Mouse (Mus musculus): ENCODE measurements at regions not wholly inside any gene's neighbourhood (a gene's known extent, or its start where the extent isn't known, plus 50 kb on each side); places are given as distances from the start of the nearest gene placed in this dataset.

DNA sequence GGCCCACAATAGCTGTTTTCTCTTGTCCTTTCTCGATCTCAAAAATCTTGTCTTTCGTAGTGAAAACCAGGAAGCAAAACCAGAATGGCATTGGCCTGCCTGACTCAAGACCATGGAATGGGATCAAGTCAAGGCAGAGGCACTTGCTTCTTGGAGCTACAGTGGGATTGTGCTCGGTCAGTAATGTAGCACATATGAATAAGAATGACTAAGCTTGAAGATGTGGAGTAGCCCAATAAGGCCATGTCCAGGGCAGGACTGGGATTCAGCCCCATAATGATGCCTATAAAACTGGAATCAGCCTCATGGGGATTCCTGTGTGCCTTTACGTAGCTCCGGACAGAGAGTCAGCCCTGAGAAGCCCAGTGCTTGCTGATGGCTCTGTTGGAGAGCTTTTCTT is 347.2 kb upstream of the Ubash3b start:
- Histone ChIP-seq H3K4me3 (no peak overlapping the region), H3K27ac (no peak overlapping the region)
- no peak for DNase-seq
- TF ChIP-seq CTCF (IDR thresholded peaks at IDR 0.05), result no peak
- intact Hi-C loops (cut with DNase I), result no loop called here

DNA sequence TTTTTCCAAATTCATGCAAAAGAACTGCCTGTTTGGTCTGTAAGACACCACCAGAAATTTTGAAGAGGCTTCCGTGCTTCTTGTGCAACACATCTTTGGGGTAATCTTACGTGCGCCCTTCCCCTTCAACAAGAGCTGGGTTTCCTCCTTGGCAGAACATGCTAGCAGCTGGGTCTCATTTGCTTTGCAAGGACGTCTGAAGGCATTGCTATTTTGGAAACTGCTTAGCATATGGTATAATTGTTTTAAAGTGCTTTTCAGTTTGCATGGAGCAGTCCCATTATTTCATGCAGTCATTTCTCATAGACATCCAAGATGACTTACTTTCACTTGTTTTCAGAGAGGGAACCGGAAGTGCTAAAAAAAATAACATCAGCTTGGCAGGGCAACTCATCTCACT is 336.8 kb upstream of the Ubash3b start:
- DNase-seq, result peak; percentile 66
- Histone ChIP-seq H3K27ac (peak overlapping the region; percentile 80), H3K4me3 (no peak overlapping the region)
- intact Hi-C loops (cut with DNase I), result no loop called here
- no peak for TF ChIP-seq CTCF (IDR thresholded peaks at IDR 0.05)

DNA sequence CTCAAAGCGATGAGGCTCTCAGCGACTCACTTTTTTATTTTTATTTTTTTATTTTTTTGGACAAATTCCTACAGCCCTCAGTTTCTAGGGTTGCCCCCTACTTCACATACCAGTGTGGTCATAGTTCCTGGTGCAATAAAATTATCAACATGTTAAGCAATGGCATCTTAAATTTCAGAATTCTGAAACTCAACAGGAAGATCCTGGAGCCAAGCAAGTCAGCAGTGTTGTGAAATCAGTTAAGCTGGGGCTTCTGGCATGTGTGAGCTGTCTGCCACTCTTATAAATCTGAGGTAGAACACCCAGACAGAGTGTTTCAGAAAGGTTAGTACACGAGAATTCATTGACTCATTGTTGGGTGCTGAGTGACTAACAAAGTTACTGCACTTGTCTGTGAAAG is 328.6 kb upstream of the Ubash3b start:
- TF ChIP-seq CTCF (IDR thresholded peaks at IDR 0.05), result no peak
- no peak for DNase-seq
- H3K4me3 ChIP-seq, result no peak overlapping the region
- intact Hi-C loops (cut with DNase I), result no loop called here
- H3K27ac ChIP-seq, result peak overlapping the region; percentile 72

DNA sequence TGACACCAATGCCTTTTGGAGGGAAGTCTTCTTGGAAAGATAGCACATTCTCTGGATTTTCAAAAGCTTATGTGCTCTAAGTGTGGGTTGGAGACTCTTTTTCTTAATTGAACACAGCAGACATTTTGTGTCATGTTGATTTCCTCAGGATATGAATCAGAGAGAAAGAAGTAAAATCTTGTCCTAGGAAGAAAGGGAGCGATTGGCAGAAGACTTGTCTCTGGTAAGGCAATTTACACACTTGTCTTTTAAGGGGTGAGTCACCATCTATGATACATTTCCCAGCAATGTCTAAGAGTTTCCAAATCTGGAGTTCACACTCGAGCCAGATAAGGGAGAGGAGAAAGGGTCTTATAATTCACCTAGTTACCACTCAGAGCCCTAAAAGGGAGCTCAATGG is 326.5 kb upstream of the Ubash3b start:
- DNase-seq, result no peak
- intact Hi-C loops (cut with DNase I), result no loop called here
- peak overlapping the region; percentile 38 for H3K27ac ChIP-seq
- no peak overlapping the region for H3K4me3 ChIP-seq
- TF ChIP-seq CTCF (IDR thresholded peaks at IDR 0.05), result no peak

DNA sequence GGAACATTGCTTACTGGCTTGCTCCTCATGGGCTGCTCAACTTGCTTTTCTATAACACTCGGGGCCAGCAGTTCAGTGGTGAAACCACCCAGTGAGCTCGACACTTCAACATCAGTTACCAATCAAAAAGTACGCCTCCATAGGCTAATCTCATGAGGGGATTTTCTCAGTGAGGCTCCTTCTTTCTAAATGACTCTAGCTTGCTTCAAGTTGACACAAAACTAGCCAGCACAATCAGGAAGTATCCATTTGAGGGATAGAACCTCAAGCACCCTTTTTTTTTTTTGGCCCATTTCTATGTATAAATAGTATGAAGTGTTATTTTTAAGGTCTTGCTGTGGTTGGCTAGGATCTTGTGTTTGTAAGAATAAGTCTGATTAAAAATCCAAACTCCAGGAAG is 321.7 kb upstream of the Ubash3b start:
- intact Hi-C loops (cut with DNase I), result loop anchor here (5.0 kb wide), 1 partner anchor 239 kb away; no protein-coding TSS in a partner anchor
- H3K27ac ChIP-seq, result peak overlapping the region; percentile 83
- no peak for DNase-seq
- no peak overlapping the region for H3K4me3 ChIP-seq
- TF ChIP-seq CTCF (IDR thresholded peaks at IDR 0.05), result no peak

DNA sequence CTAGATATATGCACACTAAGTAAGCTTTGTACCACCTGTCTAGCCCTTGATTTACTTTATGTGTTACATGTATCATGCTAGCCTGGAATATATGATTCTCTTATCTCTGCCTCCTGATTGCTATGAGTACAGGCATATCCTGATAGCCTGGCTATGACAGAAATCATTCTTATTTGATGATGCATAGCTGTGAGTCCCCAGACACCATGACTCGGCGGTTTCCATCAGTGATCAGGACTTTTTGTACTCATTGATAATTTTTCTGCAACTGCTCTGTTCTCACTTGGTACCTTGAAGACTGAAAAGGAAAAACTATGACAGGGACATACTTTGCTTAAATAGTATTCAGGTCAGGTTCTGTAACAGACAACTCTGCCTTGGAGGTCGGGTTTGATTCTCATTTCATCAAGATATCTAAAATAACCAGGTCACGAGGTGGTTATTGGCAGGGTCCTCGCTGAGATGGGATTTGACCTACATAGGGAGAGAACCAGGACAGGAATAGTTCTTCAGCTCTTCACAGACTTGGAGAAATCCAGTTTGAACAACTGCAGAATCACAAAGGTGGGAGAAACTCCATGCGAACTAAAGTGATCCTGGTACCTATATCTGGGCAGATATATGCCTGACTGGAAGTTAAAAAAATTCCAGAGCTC is 320.2 kb upstream of the Ubash3b start:
- intact Hi-C loops (cut with DNase I), result loop anchor here (5.0 kb wide), 1 partner anchor 241 kb away; no protein-coding TSS in a partner anchor
- peak; percentile 71 for DNase-seq
- TF ChIP-seq CTCF (IDR thresholded peaks at IDR 0.05), result no peak

DNA sequence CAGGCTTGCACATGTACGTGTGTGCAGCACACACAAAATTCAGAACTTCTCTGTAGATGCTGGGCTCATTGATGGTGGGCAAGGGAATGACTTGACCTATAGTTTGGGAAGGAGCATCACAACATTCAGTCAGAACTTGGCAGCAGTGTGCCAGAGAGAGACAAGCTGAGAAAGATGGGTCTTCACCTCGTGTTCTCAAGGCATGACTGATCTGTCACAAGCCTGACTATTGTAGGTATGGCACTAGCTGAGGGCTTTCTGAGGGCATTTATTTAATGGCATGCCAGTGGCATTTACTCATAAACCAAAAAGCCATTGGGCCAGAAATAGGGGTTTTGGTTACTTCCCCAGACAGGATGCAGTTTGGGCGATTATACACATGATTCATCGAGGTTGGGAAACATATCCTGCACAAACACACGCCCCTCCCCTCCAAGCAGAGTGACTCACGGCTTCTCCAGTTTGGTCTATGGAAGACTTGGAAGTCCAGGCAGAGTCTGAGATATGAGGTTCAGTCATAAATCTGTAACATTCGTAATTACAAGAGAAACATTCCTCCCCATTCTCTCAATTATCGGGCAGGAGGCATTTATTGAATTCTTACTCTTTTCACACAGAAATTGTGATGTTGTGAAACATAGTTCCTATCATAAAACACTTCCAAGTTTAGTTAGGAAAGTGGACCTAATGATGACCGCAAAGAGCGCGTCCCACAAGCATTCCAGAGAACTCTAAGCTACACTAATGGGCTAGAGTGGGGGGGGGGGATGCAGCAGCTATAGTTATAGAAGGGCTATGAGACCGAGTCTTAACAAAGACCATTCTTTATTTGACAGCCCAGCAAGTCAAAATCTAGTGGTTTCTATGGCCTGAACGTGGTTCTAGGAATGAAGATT is 318.6 kb upstream of the Ubash3b start:
- intact Hi-C loops (cut with DNase I), result loop anchor here (5.0 kb wide), 1 partner anchor 242 kb away; no protein-coding TSS in a partner anchor
- TF ChIP-seq CTCF (IDR thresholded peaks at IDR 0.05), result no peak
- Histone ChIP-seq H3K4me3 (no peak overlapping the region), H3K27ac (peak overlapping the region; percentile 83)
- peak; percentile 51 for DNase-seq

More for the DNA sequence above, 320.2 kb upstream of the Ubash3b start:
- Histone ChIP-seq H3K4me3 (peak overlapping the region; percentile 40), H3K27ac (peak overlapping the region; percentile 83)

DNA sequence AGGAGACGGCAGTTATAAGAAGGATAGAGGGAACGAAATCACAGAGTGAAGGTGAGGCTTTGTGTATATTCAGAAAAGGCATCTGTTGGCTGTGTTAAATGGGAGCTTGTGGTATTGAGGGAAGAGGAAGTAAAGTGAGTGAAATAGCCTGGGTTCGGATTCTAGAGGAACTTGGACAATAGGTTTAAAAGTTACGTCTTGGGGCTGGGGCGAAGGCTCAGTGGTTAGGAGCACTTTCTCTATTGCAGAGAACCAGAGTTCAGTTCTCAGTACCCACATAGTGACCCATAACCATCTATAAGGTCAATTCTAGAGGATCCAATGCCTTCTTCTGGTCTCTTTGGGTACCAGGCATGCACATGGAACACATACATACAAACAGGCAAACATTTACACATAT is 317.6 kb upstream of the Ubash3b start:
- no peak overlapping the region for H3K4me3 ChIP-seq
- intact Hi-C loops (cut with DNase I), result no loop called here
- DNase-seq, result no peak
- H3K27ac ChIP-seq, result peak overlapping the region; percentile 83
- no peak for TF ChIP-seq CTCF (IDR thresholded peaks at IDR 0.05)

DNA sequence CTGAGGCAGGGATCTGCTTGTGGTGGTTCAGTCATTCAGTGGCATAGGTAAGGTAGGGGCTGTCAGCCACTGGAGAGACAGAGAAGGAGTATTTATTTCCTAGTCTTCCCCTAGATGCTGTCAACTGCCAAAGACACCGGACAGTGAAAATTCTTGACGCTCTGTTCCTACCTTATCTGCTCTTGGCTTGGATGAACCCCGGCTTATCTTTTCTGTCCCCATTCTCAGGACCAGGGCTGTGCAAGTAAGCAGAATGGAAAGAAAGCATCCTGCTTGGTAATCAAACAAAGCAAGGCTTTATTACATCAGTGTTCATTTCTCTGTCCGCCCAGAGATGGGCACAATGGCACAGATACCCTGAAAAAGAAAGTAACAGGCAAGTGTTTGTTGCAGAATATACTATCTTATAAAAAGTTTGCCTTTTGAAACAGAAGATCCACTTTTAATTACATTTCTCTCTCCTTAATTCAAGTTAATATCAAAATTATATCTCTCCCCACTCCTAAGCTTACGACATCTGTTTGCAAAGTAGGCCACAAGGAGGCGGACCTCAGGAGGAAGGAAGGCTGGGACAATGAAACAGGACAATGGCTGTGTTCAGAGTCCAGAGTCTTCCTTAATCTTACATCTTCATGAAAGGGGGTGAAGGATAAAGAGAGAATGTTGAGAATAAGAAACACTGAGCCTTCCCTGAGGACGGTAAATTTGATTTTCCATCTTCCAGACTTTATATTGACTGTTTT is 316.8 kb upstream of the Ubash3b start:
- no peak overlapping the region for H3K4me3 ChIP-seq
- peak overlapping the region; percentile 83 for H3K27ac ChIP-seq
- no peak for DNase-seq
- peak; percentile 28; the same call in 1 of the 2 replicates for TF ChIP-seq CTCF (IDR thresholded peaks at IDR 0.05)
- intact Hi-C loops (cut with DNase I), result no loop called here

DNA sequence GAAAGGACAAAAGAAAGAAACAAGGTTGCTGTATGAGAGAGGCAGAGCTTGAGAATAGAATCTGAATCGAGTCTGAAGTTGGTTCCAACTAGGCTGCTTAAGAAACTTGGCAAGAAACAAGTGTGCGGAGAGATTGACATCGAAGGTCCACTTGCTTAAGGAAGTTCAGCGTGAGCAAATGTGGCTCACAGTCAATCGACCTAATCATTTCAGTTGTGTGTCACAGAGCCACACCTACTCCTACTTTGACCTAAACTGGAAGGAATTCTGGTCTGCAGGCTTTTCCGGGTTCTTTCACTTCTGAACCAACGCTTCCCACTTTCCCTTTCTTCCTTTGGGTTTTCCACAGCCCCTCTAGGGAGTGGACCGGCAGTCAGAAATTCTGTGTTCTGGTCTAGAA is 313.8 kb upstream of the Ubash3b start:
- intact Hi-C loops (cut with DNase I), result no loop called here
- peak; percentile 46 for DNase-seq
- peak overlapping the region; percentile 71 for H3K4me3 ChIP-seq
- no peak for TF ChIP-seq CTCF (IDR thresholded peaks at IDR 0.05)
- peak overlapping the region; percentile 97 for H3K27ac ChIP-seq

DNA sequence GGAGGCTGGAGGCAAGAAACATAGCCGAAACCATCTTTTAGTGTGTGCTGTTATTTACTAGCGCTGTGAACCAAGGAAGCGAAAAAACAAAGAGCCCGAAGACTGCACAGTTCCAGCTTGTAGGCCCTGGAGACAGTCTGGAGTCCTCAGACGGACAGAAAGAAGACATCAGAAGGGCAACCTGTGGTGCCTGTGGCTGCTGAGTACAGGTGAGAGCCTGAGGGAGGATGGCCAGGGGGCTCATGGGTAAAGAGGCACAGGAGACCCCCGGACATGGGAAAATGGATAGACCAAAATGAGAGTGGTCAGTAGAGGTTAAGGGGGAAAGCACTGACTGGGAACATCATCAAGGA is 313.4 kb upstream of the Ubash3b start:
- no peak for TF ChIP-seq CTCF (IDR thresholded peaks at IDR 0.05)
- H3K4me3 ChIP-seq, result peak overlapping the region; percentile 71
- peak; percentile 41 for DNase-seq
- H3K27ac ChIP-seq, result peak overlapping the region; percentile 97
- intact Hi-C loops (cut with DNase I), result loop anchor here (1.0 kb wide), 2 partner anchors 105 to 475 kb away; no protein-coding TSS in a partner anchor

DNA sequence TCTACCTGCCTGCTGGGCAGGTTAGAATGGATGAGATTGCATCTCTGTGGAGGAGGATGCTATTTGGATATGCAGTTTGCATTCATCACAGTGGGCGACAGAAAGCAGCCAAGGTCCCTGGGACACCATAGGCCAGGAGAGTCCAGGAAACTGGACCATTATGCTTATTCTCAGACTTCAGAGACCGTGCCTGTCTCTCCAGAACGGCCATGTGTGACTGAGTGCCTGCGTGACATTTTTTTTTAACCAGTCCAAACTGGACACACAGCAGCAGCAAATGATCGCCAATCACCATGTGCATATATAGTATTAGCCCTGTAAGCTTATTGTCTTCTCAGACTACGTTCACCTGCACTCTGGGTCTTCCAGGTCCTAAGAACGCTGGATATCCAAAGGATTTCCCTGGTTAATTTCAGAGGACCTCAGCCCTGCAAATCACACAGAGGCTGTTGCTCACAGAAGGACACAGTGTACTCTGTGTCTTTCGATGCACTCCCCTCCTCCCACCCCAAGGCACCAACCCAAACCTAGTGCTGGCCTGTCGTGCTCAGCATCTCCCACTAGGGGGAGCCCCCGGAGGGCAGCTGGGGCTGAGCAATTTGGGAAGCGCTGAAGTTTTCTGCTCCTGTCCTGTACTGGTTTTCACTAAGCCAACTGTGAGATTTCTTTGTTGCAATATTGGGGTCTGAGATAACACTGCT is 312.9 kb upstream of the Ubash3b start:
- peak overlapping the region; percentile 71 for H3K4me3 ChIP-seq
- no peak; the same call in 1 of the 2 replicates for TF ChIP-seq CTCF (IDR thresholded peaks at IDR 0.05)
- intact Hi-C loops (cut with DNase I), result loop anchor here (1.0 kb wide), 2 partner anchors 106 to 476 kb away; no protein-coding TSS in a partner anchor
- peak overlapping the region; percentile 97 for H3K27ac ChIP-seq
- DNase-seq, result peak; percentile 94
